Comparison of ENCODE assay signal across 8 mouse cellular contexts in genomic region chr9:96134916-96135315, GRCm38 (mm10). TPM values are rescaled to one million over a fixed set of nuclear protein-coding genes. Genes with fewer than 3 reads are reported as not detected.
DNase-seq lines count a peak whose midpoint lies in the region; ATAC-seq lines count a peak whose summit lies in the region.

No protein-coding gene starts in this region.

- H3K36me3 ChIP-seq in embryonic facial prominence, embryonic 15.5 days, result no peaks in the 10 kb centered on the region
- H3K36me3 ChIP-seq in intestine, embryonic 15.5 days, result no peaks in the 10 kb centered on the region
- H3K36me3 ChIP-seq in liver, embryonic 11.5 days (ENCODE audit: control insufficient read depth, insufficient read depth, low read length), result no peaks in the 10 kb centered on the region

- WGBS in embryonic facial prominence, embryonic 15.5 days, result 35% methylated on average over 8 of the region's 8 CpGs
- WGBS in intestine, embryonic 15.5 days, result 33% methylated on average over 8 of the region's 8 CpGs
- WGBS in liver, embryonic 11.5 days, result 64% methylated on average over 8 of the region's 8 CpGs

- 0 out of 2 replicates have a peak, but pooled peaks cover 3% of the 10 kb centered on the region for H3K4me1 ChIP-seq in embryonic facial prominence, embryonic 15.5 days
- H3K4me1 ChIP-seq in intestine, embryonic 15.5 days (replicated peaks), result no peaks in the 10 kb centered on the region
- H3K4me1 ChIP-seq in liver, embryonic 11.5 days (replicated peaks; ENCODE audit: control insufficient read depth, insufficient read depth, low read length), result 0 out of 2 replicates have a peak, but pooled peaks cover 5% of the 10 kb centered on the region

- H3K4me3 ChIP-seq in embryonic facial prominence, embryonic 15.5 days (replicated peaks), result no peak overlapping the region
- no peak overlapping the region for H3K4me3 ChIP-seq in intestine, embryonic 15.5 days (replicated peaks)
- H3K4me3 ChIP-seq in liver, embryonic 11.5 days (ENCODE audit: low read depth, low read length), result no peak overlapping the region

- H3K9me3 ChIP-seq in embryonic facial prominence, embryonic 15.5 days (replicated peaks), result no peaks in the 10 kb centered on the region
- no peaks in the 10 kb centered on the region for H3K9me3 ChIP-seq in intestine, embryonic 15.5 days
- H3K9me3 ChIP-seq in liver, embryonic 11.5 days (ENCODE audit: control insufficient read depth, low read length), result no peaks in the 10 kb centered on the region

- no peaks in the 10 kb centered on the region for H3K27me3 ChIP-seq in embryonic facial prominence, embryonic 15.5 days
- no peaks in the 10 kb centered on the region for H3K27me3 ChIP-seq in intestine, embryonic 15.5 days (replicated peaks)
- H3K27me3 ChIP-seq in liver, embryonic 11.5 days (replicated peaks; ENCODE audit: control insufficient read depth, insufficient read depth, low read length), result no peaks in the 10 kb centered on the region

- H3K4me2 ChIP-seq in embryonic facial prominence, embryonic 15.5 days (replicated peaks), result no peak overlapping the region
- peak overlapping the region; percentile 30 for H3K4me2 ChIP-seq in intestine, embryonic 15.5 days (replicated peaks)
- no peak overlapping the region for H3K4me2 ChIP-seq in liver, embryonic 11.5 days

- no peak for ATAC-seq in embryonic facial prominence, embryonic 15.5 days (ENCODE audit: insufficient number of reproducible peaks, low FRiP score, low TSS enrichment, low read depth)
- peak; percentile 89 for ATAC-seq in intestine, embryonic 15.5 days
- no peak for ATAC-seq in liver, embryonic 11.5 days (replicated peaks; ENCODE audit: low FRiP score)

- peak overlapping the region; percentile 65 for H3K27ac ChIP-seq in embryonic facial prominence, embryonic 15.5 days (replicated peaks)
- H3K27ac ChIP-seq in intestine, embryonic 15.5 days, result no peak overlapping the region
- H3K27ac ChIP-seq in liver, embryonic 11.5 days (ENCODE audit: low read depth, low read length), result no peak overlapping the region

- DNase-seq in layer of hippocampus, adult 11-12 months (ENCODE audit: low spot score), result peak; percentile 32
- DNase-seq in layer of hippocampus, adult 9-10 months (ENCODE audit: low spot score), result no peak
- peak; percentile 51 to 56 for DNase-seq in lung, postnatal 4 days
- DNase-seq in B cell, adult 2 months, result no peak
- no peak for DNase-seq in liver, embryonic 11.5 days (ENCODE audit: low spot score)
- DNase-seq in cerebellum, adult 11-12 months, result no peak

- H3K9ac ChIP-seq in embryonic facial prominence, embryonic 15.5 days, result no peak overlapping the region
- H3K9ac ChIP-seq in intestine, embryonic 15.5 days, result no peak overlapping the region
- H3K9ac ChIP-seq in liver, embryonic 11.5 days (ENCODE audit: low read depth, low read length), result no peak overlapping the region

RNA-seq across cellular contexts. Expression of gene Gk5, which starts 15.8 kb away (rescaled TPM):
- 7.7 and 8.2 TPM in 2 replicates for polyA plus RNA-seq in embryonic facial prominence, embryonic 15.5 days (2015; fragmentation: Nextera tagmentation; extraction: Ambion mirVana)
- 4.4 and 4.9 TPM in 2 replicates for polyA plus RNA-seq in intestine, embryonic 15.5 days (2015; fragmentation: Nextera tagmentation; extraction: Ambion mirVana)
- 2.9 and 3.1 TPM in 2 replicates for polyA plus RNA-seq in liver, embryonic 11.5 days (2014; fragmentation: Nextera tagmentation; extraction: Ambion mirVana)

Comparison
In these comparisons a context has a peak if more than half of its experiments do, and no peak if none do; other contexts are left out.
1. DNase-seq: peak in layer of hippocampus, adult 11-12 months (single experiment) and lung, postnatal 4 days (2 of 2); none in layer of hippocampus, adult 9-10 months (single experiment), B cell, adult 2 months (0 of 2), liver, embryonic 11.5 days (single experiment) and cerebellum, adult 11-12 months (single experiment).